Mouse (Mus musculus): ENCODE results near the gene Msl2. TPM values are rescaled to one million over a fixed set of nuclear protein-coding genes. Genes with fewer than 3 reads are reported as not detected.

Gene Msl2
- polyA plus RNA-seq, 1 experiment from 2014 or later: 24.6 TPM

DNA sequence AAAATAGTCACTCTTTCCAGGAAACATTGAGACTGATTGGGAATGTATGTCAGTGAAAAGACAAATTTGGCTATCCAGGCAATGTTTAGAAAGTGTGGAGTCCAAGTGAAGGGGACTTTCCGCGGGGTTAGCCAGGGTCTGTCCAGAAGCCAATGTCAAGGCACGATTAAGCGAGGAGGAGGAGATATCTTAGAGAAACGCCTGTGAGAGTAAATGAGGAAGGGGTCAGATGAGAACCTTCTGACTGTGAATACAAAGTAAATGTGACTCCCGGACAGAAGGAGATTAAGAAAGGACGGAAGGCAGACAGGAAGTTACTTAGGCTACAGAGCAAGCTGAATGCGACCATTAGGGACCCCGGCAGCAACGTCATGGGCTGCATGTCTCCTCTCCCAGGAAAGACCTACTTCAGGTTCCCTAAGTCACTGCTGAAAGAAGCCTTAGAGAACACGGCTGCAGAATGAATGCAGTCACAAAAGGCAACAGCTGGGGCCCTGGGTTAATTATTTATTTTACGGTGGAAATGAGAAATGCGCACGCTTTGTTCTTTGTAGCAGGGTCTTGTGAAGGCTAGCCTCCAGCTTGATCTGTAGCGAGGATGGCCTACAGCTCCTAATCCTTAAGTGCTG lies 28.1 kb upstream of the Msl2 start:
- in situ Hi-C loops (cut with MboI; ENCODE audit: low pct_unique_long_range_greater_than_20kb): no loop called here
- ChIA-PET CTCF (interaction anchor here (1.3 kb wide), 1 partner anchor 8 kb away, joined by 3 read pairs; no protein-coding TSS in a partner anchor), POLR2A (no interaction called here)
- DNase-seq (ENCODE audit: low read depth, low spot score) (no peak), ATAC-seq (no peak)
- H3K27me3 ChIP-seq: no peaks in the 10 kb centered on the region
- TF ChIP-seq CTCF (IDR thresholded peaks at IDR 0.05): no peak

- POLR2A ChIA-PET: interaction anchor here (0.6 kb wide), 1 partner anchor 17 kb away, joined by 3 read pairs; the partner anchor contains the start of gene Pccb
- TF ChIP-seq CTCF (IDR thresholded peaks at IDR 0.05): no peak
- H3K27me3 ChIP-seq: no peaks in the 10 kb centered on the region
- ATAC-seq: no peak
- in situ Hi-C loops (cut with MboI; ENCODE audit: low pct_unique_long_range_greater_than_20kb): no loop called here
- no peak for DNase-seq (ENCODE audit: low read depth, low spot score)
- CTCF ChIA-PET: interaction anchor here (1.0 kb wide), 1 partner anchor 9 kb away, joined by 3 read pairs; no protein-coding TSS in a partner anchor
Measured at GRCm38 (mm10) chr9:101052007-101052406, 21.9 kb upstream of the Msl2 start.

DNA sequence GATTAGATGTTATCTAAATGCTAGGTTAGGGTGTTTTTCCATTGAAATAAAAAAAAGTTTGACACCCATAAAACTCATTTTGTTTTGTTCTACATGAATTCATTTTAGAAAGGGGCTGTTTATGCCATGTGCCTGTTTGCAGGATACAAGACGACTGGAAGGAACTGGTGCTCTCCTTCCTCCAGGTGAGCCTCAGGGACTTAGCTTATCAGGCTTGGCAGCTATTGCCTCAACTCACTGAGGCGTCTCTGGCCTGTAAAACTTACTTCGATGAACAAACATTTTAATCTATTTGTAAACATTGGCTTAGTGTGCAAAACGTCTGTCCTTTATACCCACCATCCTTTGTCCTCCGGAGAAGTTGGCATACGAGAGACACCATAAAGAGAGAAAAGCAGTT lies 21.2 kb upstream of the Msl2 start:
- ATAC-seq (no peak), DNase-seq (ENCODE audit: low read depth, low spot score) (no peak)
- TF ChIP-seq CTCF (IDR thresholded peaks at IDR 0.05): no peak
- H3K27me3 ChIP-seq: no peaks in the 10 kb centered on the region
- POLR2A ChIA-PET: no interaction called here
- in situ Hi-C loops (cut with MboI; ENCODE audit: low pct_unique_long_range_greater_than_20kb): no loop called here
- CTCF ChIA-PET: no interaction called here

GRCm38 (mm10) chr9:101053279-101053678 lies 20.6 kb upstream of the Msl2 start:
- POLR2A ChIA-PET: interaction anchor here (1.7 kb wide), 1 partner anchor 16 kb away, joined by 4 read pairs; no protein-coding TSS in a partner anchor
- CTCF ChIA-PET: interaction anchor here (1.4 kb wide), 1 partner anchor 8 kb away, joined by 3 read pairs; no protein-coding TSS in a partner anchor
- no peaks in the 10 kb centered on the region for H3K27me3 ChIP-seq
- in situ Hi-C loops (cut with MboI; ENCODE audit: low pct_unique_long_range_greater_than_20kb): no loop called here
- no peak for TF ChIP-seq CTCF (IDR thresholded peaks at IDR 0.05)
- ATAC-seq: no peak
- DNase-seq (ENCODE audit: low read depth, low spot score): no peak

- CTCF ChIA-PET: no interaction called here
- in situ Hi-C loops (cut with MboI; ENCODE audit: low pct_unique_long_range_greater_than_20kb): no loop called here
- ATAC-seq (no peak), DNase-seq (ENCODE audit: low read depth, low spot score) (no peak)
- POLR2A ChIA-PET: no interaction called here
- no peak for TF ChIP-seq CTCF (IDR thresholded peaks at IDR 0.05)
- no peaks in the 10 kb centered on the region for H3K27me3 ChIP-seq
Measured at GRCm38 (mm10) chr9:101057156-101057555, 16.7 kb upstream of the Msl2 start.

DNA sequence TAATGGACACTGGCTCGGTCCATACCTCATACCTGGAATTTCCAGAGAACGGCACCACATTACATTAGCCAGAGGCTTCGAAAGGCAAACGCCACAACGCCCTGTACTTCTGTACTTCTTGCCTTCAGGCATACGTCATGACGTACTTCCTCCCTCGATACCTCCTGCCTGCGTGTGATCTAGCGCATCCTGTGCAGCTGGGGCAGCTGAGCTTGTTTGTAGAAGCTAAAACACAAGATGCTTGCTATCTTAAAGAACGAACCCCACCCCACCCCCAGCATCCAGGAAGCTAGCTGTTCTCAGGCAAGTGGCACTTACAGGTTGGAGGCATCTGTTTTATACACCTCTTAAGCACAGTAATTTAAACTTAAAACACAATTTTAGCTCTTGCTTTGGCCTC lies 12.9 kb upstream of the Msl2 start:
- ChIA-PET CTCF (interaction anchor here (1.1 to 1.8 kb wide), 2 partner anchors 9 to 12 kb away, joined by 3 to 4 read pairs; no protein-coding TSS in a partner anchor), POLR2A (no interaction called here)
- ATAC-seq (no peak), DNase-seq (ENCODE audit: low read depth, low spot score) (no peak)
- in situ Hi-C loops (cut with MboI; ENCODE audit: low pct_unique_long_range_greater_than_20kb): no loop called here
- H3K27me3 ChIP-seq: no peaks in the 10 kb centered on the region
- TF ChIP-seq CTCF (IDR thresholded peaks at IDR 0.05): no peak

- ChIA-PET CTCF (interaction anchor here (1.8 kb wide), 1 partner anchor 13 kb away, joined by 4 read pairs; no protein-coding TSS in a partner anchor), POLR2A (no interaction called here)
- in situ Hi-C loops (cut with MboI; ENCODE audit: low pct_unique_long_range_greater_than_20kb): no loop called here
- no peak for DNase-seq (ENCODE audit: low read depth, low spot score)
- no peak for TF ChIP-seq CTCF (IDR thresholded peaks at IDR 0.05)
- H3K27me3 ChIP-seq: no peaks in the 10 kb centered on the region
- ATAC-seq: no peak
Measured at GRCm38 (mm10) chr9:101062253-101062780, 11.6 kb upstream of the Msl2 start.

GRCm38 (mm10) chr9:101065076-101065602 lies 8.8 kb upstream of the Msl2 start:
- ChIA-PET POLR2A (no interaction called here), CTCF (interaction anchor here (1.7 kb wide), 1 partner anchor 10 kb away, joined by 5 read pairs; no protein-coding TSS in a partner anchor)
- TF ChIP-seq CTCF (IDR thresholded peaks at IDR 0.05): no peak
- no peak for DNase-seq (ENCODE audit: low read depth, low spot score)
- in situ Hi-C loops (cut with MboI; ENCODE audit: low pct_unique_long_range_greater_than_20kb): no loop called here
- H3K27me3 ChIP-seq: no peaks in the 10 kb centered on the region
- ATAC-seq: no peak

DNA sequence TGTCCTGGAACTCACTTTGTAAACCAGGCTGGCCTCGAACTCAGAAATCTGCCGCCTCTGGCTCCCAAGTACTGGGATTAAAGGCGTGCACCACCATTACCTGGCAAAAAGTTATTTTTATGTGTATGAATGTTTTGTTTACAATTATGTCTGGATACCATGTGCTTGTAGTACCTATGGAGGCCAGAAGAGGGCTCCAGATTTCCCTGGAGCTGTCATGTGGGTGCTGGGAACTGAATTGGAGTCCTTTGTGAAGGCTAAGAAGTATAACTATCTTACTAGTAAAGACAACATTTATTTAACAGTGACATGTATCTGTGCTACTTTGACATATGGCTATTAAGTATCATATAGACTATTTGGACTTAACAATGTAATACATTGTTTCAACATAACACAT lies 4.1 kb upstream of the Msl2 start:
- CTCF ChIA-PET: no interaction called here
- H3K27me3 ChIP-seq: no peaks in the 10 kb centered on the region
- in situ Hi-C loops (cut with MboI; ENCODE audit: low pct_unique_long_range_greater_than_20kb): no loop called here
- DNase-seq (ENCODE audit: low read depth, low spot score): no peak
- POLR2A ChIA-PET: interaction anchor here (0.6 kb wide), 2 partner anchors 44 to 1199 kb away, joined by 4 to 5 read pairs; no protein-coding TSS in a partner anchor
- peak; percentile 54 for TF ChIP-seq CTCF (IDR thresholded peaks at IDR 0.05)
- no peak for ATAC-seq

GRCm38 (mm10) chr9:101072506-101072905 lies 1.4 kb upstream of the Msl2 start:
- POLR2A ChIA-PET: interaction anchor here (0.9 kb wide), 1 partner anchor 36 kb away, joined by 3 read pairs; no protein-coding TSS in a partner anchor
- TF ChIP-seq CTCF (IDR thresholded peaks at IDR 0.05): no peak
- CTCF ChIA-PET: interaction anchor here (0.7 kb wide), 1 partner anchor 13 kb away, joined by 3 read pairs; no protein-coding TSS in a partner anchor
- DNase-seq (ENCODE audit: low read depth, low spot score) (no peak), ATAC-seq (no peak)
- in situ Hi-C loops (cut with MboI; ENCODE audit: low pct_unique_long_range_greater_than_20kb): no loop called here
- no peaks in the 10 kb centered on the region for H3K27me3 ChIP-seq
